Mouse (Mus musculus): Measurements from ENCODE around the gene Olfr223.

DNA sequence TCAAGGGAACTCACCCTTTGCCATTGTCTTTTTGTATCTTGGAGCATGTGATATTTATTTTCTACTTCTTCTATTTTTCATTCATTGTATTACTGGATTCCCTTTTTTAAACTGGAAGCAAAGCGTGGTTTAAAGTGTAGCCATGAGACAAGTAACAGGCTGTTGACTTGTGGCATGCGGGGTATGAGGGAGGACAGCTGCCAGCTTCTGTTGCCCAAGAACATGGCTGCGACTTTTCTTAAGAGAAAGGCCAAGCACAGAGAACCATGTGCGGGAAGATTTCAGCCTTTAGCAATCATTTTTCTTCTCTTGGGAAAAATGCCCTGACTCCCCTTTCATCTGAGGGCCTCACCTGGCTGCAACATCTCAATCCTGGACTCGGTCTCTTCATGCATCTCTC lies 18.6 kb upstream of the Olfr223 start:
- TF ChIP-seq CTCF (IDR thresholded peaks at IDR 0.05; ENCODE audit: borderline replicate concordance, insufficient read depth, low read depth, low read length) (no peak), POLR2A (IDR thresholded peaks at IDR 0.05; ENCODE audit: borderline replicate concordance, insufficient read depth, low read length) (no peak)
